Mouse (Mus musculus): ENCODE measurements at regions not wholly inside any gene's neighbourhood (a gene's known extent, or its start where the extent isn't known, plus 50 kb on each side); places are given as distances from the start of the nearest gene placed in this dataset.
A peak's percentile ranks its signal among the peaks of the same experiment; 100 is the strongest.

- no peak for DNase-seq
Measured at GRCm38 (mm10) chr5:118426673-118427072, 133.8 kb upstream of the Med13l start.

GRCm38 (mm10) chr5:118428323-118429095 lies 132.0 kb upstream of the Med13l start:
- no peak for DNase-seq

- DNase-seq, result no peak
Measured at GRCm38 (mm10) chr5:118433599-118433998, 126.9 kb upstream of the Med13l start.

- no peak for DNase-seq
Measured at GRCm38 (mm10) chr5:118434718-118435555, 125.5 kb upstream of the Med13l start.

GRCm38 (mm10) chr5:118435556-118435950 lies 124.9 kb upstream of the Med13l start:
- no peak for DNase-seq

- DNase-seq, result no peak
Measured at GRCm38 (mm10) chr5:118436035-118436434, 124.4 kb upstream of the Med13l start.

- DNase-seq, result no peak
Measured at GRCm38 (mm10) chr5:118436474-118437306, 123.8 kb upstream of the Med13l start.

- DNase-seq, result no peak
Measured at GRCm38 (mm10) chr5:118437307-118437610, 123.2 kb upstream of the Med13l start.

- peak; percentile 41 for DNase-seq
Measured at GRCm38 (mm10) chr5:118438016-118438415, 122.5 kb upstream of the Med13l start.

GRCm38 (mm10) chr5:118444538-118445251 lies 115.8 kb upstream of the Med13l start:
- no peak for DNase-seq

GRCm38 (mm10) chr5:118445252-118445987 lies 115.1 kb upstream of the Med13l start:
- DNase-seq, result no peak

- DNase-seq, result no peak
Measured at GRCm38 (mm10) chr5:118445988-118446280, 114.5 kb upstream of the Med13l start.

GRCm38 (mm10) chr5:118446878-118447277 lies 113.6 kb upstream of the Med13l start:
- no peak for DNase-seq

GRCm38 (mm10) chr5:118447366-118447765 lies 113.1 kb upstream of the Med13l start:
- no peak for DNase-seq

- no peak for DNase-seq
Measured at GRCm38 (mm10) chr5:118448884-118449515, 111.5 kb upstream of the Med13l start.

GRCm38 (mm10) chr5:118449893-118450292 lies 110.6 kb upstream of the Med13l start:
- no peak for DNase-seq

- DNase-seq, result no peak
Measured at GRCm38 (mm10) chr5:118452052-118452451, 108.4 kb upstream of the Med13l start.

- no peak for DNase-seq
Measured at GRCm38 (mm10) chr5:118454096-118454495, 106.4 kb upstream of the Med13l start.

- peak; percentile 32 for DNase-seq
Measured at GRCm38 (mm10) chr5:118458727-118459390, 101.6 kb upstream of the Med13l start.

GRCm38 (mm10) chr5:118459391-118459792 lies 101.1 kb upstream of the Med13l start:
- peak; percentile 24 for DNase-seq

Measured in gastrocnemius, postnatal 10 days (tissue).